Mouse (Mus musculus) testis, adult 2 months (tissue): ENCODE results near the gene Opn4. TPM values are rescaled to one million over a fixed set of nuclear protein-coding genes. Genes with fewer than 3 reads are reported as not detected.

ENCODE experiments used
- H3K27ac ChIP-seq: fragments of 200-500 bp; 2 replicates; pipeline ENCODE4 v1.5.1; 2012; ENCODE audit warnings: low read depth, low read length; ENCODE audit not compliant: control insufficient read depth, insufficient read depth
- H3K27me3 ChIP-seq: fragments of 200-500 bp; 2 replicates; pipeline ENCODE4 v1.6.1; 2012; ENCODE audit warnings: mild to moderate bottlenecking, low read length, moderate library complexity; ENCODE audit not compliant: control insufficient read depth, insufficient read depth
- H3K36me3 ChIP-seq: fragments of 200-500 bp; 2 replicates; pipeline ENCODE4 v1.6.1; 2012; ENCODE audit warnings: mild to moderate bottlenecking, low read length; ENCODE audit not compliant: control insufficient read depth, insufficient read depth
- H3K4me1 ChIP-seq: fragments of 200-500 bp; 2 replicates; pipeline ENCODE4 v1.6.1; 2012; ENCODE audit warnings: low read length; ENCODE audit not compliant: control insufficient read depth, insufficient read depth
- H3K4me3 ChIP-seq: fragments of 200-500 bp; 2 replicates; pipeline ENCODE4 v1.5.1; 2012; ENCODE audit warnings: low read depth, mild to moderate bottlenecking, low read length, moderate library complexity, mixed read lengths; ENCODE audit not compliant: control insufficient read depth
- CTCF ChIP-seq: fragments of 200-500 bp; IDR thresholded peaks from 2 replicates; pipeline ENCODE4 v1.5.1; 2012; ENCODE audit warnings: low read depth, mild to moderate bottlenecking, inconsistent platforms, low read length, moderate library complexity; ENCODE audit not compliant: control insufficient read depth, insufficient read depth, insufficient replicate concordance
- POLR2A ChIP-seq: fragments of 200-500 bp; IDR thresholded peaks from 2 replicates; pipeline ENCODE4 v1.6.1; 2012; ENCODE audit warnings: low read depth, mild to moderate bottlenecking, inconsistent platforms, low read length, moderate library complexity; ENCODE audit not compliant: control insufficient read depth
- polyA plus RNA-seq: library from polyadenylated mRNA; depleted of rRNA; stranded (reverse); fragments of >200 nt; gene quantifications from 2 replicates; pipeline ENCODE4 v1.2.3, GENCODE M21; 2012; rRNA removed

The Opn4 gene
- polyA plus RNA-seq, 1 experiment, result 0.26 TPM

GRCm38 (mm10) chr14:34544545-34544944, 55.4 kb downstream of the Opn4 start:
- Histone ChIP-seq H3K4me1 (peaks cover 4% of the 10 kb centered on the region; the same call in 1 of the 2 replicates), H3K36me3 (no peaks in the 10 kb centered on the region), H3K4me3 (no peak overlapping the region), H3K27ac (no peak overlapping the region), H3K27me3 (no peaks in the 10 kb centered on the region)
- TF ChIP-seq POLR2A, result no peak
- no peak for TF ChIP-seq CTCF

- Histone ChIP-seq H3K4me1 (peaks cover 4% of the 10 kb centered on the region; the same call in 1 of the 2 replicates), H3K36me3 (no peaks in the 10 kb centered on the region), H3K27me3 (no peaks in the 10 kb centered on the region), H3K27ac (no peak overlapping the region), H3K4me3 (no peak overlapping the region)
- no peak for TF ChIP-seq POLR2A
- TF ChIP-seq CTCF, result no peak
Measured at GRCm38 (mm10) chr14:34544001-34544400, 55.9 kb downstream of the Opn4 start.

- TF ChIP-seq POLR2A (no peak), CTCF (no peak)
- no peaks in the 10 kb centered on the region for H3K27me3 ChIP-seq
- H3K4me1 ChIP-seq, result peaks cover 3% of the 10 kb centered on the region; the same call in 1 of the 2 replicates
- H3K36me3 ChIP-seq, result no peaks in the 10 kb centered on the region
- H3K27ac ChIP-seq, result no peak overlapping the region
- no peak overlapping the region for H3K4me3 ChIP-seq
Measured at GRCm38 (mm10) chr14:34543596-34543995, 56.3 kb downstream of the Opn4 start.

- no peaks in the 10 kb centered on the region for H3K4me1 ChIP-seq
- H3K27ac ChIP-seq, result no peak overlapping the region
- TF ChIP-seq POLR2A (no peak), CTCF (no peak)
- H3K27me3 ChIP-seq, result no peaks in the 10 kb centered on the region
- no peak overlapping the region for H3K4me3 ChIP-seq
- H3K36me3 ChIP-seq, result no peaks in the 10 kb centered on the region
Measured at GRCm38 (mm10) chr14:34541896-34542295, 58.0 kb downstream of the Opn4 start.

- Histone ChIP-seq H3K4me3 (no peak overlapping the region), H3K27ac (no peak overlapping the region), H3K36me3 (no peaks in the 10 kb centered on the region), H3K4me1 (no peaks in the 10 kb centered on the region), H3K27me3 (no peaks in the 10 kb centered on the region)
- no peak for TF ChIP-seq CTCF
- no peak for TF ChIP-seq POLR2A
Measured at GRCm38 (mm10) chr14:34540685-34541162, 59.2 kb downstream of the Opn4 start.

Other genes starting within 250 kb of the Opn4 start
- not detected in 2 replicates for gene Fam25c, start 244.7 kb downstream of the Opn4 start, polyA plus RNA-seq
- gene Sncg, start 225.4 kb downstream of the Opn4 start, polyA plus RNA-seq, result 1.1 and 2.0 TPM in 2 replicates
- 0.51 and 0.82 TPM in 2 replicates for gene Mmrn2, start 224.7 kb downstream of the Opn4 start, polyA plus RNA-seq
- gene Bmpr1a, start 96.8 kb downstream of the Opn4 start, polyA plus RNA-seq, result 3.7 and 5.9 TPM in 2 replicates
- gene 9230112D13Rik, start 77.3 kb downstream of the Opn4 start, polyA plus RNA-seq, result 0.14 TPM in 1 of 2 replicates, not detected in the other
- gene Ldb3, start 11.5 kb downstream of the Opn4 start, polyA plus RNA-seq, result 0.54 and 0.99 TPM in 2 replicates
- gene Wapl, start 73.8 kb upstream of the Opn4 start, polyA plus RNA-seq, result 22.5 and 35.3 TPM in 2 replicates
- 1.4 TPM in 2 replicates for gene Grid1, start 220.0 kb upstream of the Opn4 start, polyA plus RNA-seq